Mouse (Mus musculus): ENCODE results near the gene Osbpl6. TPM values are rescaled to one million over a fixed set of nuclear protein-coding genes. Genes with fewer than 3 reads are reported as not detected.

Gene Osbpl6
- 1 to 10 TPM; 5.0 to 6.3 TPM for total RNA-seq (2021)
- long read RNA-seq, experiment 1, partial matches to known transcripts = 0 of 3 reads
- long read RNA-seq, experiment 1, other reads (novel, unspliced or antisense) = 2 of 3 reads
- long read RNA-seq, experiment 2, partial matches to known transcripts = 0 of 1 reads
- long read RNA-seq, experiment 2, other reads (novel, unspliced or antisense) = 0 of 1 reads

DNA sequence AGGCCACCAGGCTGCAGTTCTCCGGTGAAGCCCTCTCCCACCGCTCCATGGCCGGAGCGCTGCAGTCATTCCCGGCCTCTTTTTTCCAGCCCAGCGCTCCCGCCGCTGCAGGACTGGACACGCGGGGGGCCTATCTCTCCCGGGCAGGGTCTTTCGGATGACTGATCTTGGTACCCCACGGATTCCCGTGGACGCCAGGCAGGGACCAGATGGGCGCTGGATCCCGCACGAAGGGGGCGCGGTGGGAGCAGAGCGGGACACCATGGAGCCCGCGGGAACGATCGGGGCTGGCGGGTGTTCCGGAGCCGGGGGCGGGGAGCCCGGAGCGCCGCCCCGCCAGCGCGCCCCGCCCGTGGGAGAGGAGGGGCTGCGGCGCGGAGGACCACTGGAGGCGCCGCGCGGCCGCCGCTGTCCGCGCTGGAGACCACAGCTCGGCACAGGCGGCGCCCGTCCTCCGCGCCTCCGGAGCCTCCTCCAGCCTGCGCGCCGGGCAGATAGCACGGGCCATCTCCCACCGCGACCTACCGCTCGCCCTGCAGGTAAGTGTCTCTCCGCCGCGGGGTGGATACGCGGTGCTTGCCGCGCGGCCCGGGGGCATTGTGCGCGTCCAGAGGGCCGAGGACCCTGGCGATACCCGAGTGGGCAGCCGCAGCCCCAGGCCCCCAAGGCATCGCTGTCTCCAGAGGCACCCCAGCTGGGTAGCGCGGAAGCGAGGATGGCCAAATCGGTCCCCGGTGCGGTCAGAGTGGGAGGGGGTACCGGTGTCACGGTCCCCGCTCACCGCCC lies at the start of gene Osbpl6:
Gene Osbpl6, plus strand, starts transcription at position 358 of the 786 bp plus-strand sequence.
- DNase-seq (ENCODE audit: low spot score in 2 of 2) = peak; percentile 52 to 72

GRCm38 (mm10) chr2:76360226-76360625 lies 46.1 kb upstream of the Osbpl6 start, which contains the start of gene Cyct:
Gene Cyct (minus strand): TSS chr2:76360450.
- no peak for DNase-seq (ENCODE audit: low spot score in 2 of 2)

GRCm38 (mm10) chr2:76362111-76362510 lies 44.2 kb upstream of the Osbpl6 start:
- DNase-seq (ENCODE audit: low spot score in 2 of 2) = no peak

DNA sequence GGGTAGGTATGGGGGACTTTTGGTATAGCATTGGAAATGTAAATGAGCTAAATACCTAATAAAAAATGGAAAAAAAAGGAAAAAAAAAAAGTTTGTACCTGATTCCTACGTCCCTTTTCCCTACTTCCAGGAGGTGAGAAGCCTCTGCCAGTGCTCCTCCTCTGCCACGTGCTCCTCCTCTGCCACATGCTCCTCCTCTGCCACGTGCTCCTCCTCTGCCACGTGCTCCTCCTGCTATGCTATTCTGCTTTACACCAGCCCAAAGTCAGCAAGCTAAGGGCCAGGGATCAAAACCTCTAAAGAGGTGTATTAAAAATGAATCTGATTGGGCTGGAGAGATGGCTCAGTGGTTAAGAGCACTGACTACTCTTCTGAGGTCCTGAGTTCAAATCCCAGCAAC lies 40.5 kb upstream of the Osbpl6 start:
- DNase-seq (ENCODE audit: low spot score in 2 of 2) = no peak

- peak; percentile 68 to 80 for DNase-seq (ENCODE audit: low spot score in 2 of 2)
Measured at GRCm38 (mm10) chr2:76367188-76367922, 39.0 kb upstream of the Osbpl6 start.

GRCm38 (mm10) chr2:76368861-76369660 lies 37.2 kb upstream of the Osbpl6 start:
- DNase-seq (ENCODE audit: low spot score in 2 of 2) = no peak

- DNase-seq (ENCODE audit: low spot score in 2 of 2) = peak; percentile 81 to 89
Measured at GRCm38 (mm10) chr2:76369821-76370655, 36.3 kb upstream of the Osbpl6 start, which contains the start of gene Rbm45. Gene Rbm45 (plus strand): TSS chr2:76369984.

DNA sequence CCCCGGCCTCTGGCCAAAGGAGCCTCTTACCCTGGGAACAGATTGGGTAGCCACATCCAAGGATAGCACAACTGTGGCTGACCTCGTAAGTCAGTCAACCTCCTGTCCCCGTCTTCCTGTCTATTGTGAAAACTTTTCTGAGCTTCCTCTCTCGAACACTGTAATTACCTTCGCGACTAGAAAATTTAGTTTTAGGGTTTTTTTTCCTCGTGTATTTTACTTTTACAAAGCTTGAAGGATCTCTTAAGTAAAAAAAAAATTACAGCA lies 35.7 kb upstream of the Osbpl6 start:
- no peak for DNase-seq (ENCODE audit: low spot score in 2 of 2)

- no peak for DNase-seq (ENCODE audit: low spot score in 2 of 2)
Measured at GRCm38 (mm10) chr2:76372244-76372643, 34.1 kb upstream of the Osbpl6 start.

- DNase-seq (ENCODE audit: low spot score in 2 of 2) = no peak
Measured at GRCm38 (mm10) chr2:76374544-76375206, 31.6 kb upstream of the Osbpl6 start.

GRCm38 (mm10) chr2:76378646-76379045 lies 27.7 kb upstream of the Osbpl6 start:
- no peak for DNase-seq (ENCODE audit: low spot score in 2 of 2)

- no peak for DNase-seq (ENCODE audit: low spot score in 2 of 2)
Measured at GRCm38 (mm10) chr2:76386531-76386930, 19.8 kb upstream of the Osbpl6 start.

- DNase-seq (ENCODE audit: low spot score in 2 of 2) = no peak
Measured at GRCm38 (mm10) chr2:76400178-76400577, 6.1 kb upstream of the Osbpl6 start.

- DNase-seq (ENCODE audit: low spot score in 2 of 2) = no peak
Measured at GRCm38 (mm10) chr2:76405596-76406150, 635 bp upstream of the Osbpl6 start.

- DNase-seq (ENCODE audit: low spot score in 2 of 2) = peak; percentile 36 to 62
Measured at GRCm38 (mm10) chr2:76406937-76407441, 681 bp downstream of the Osbpl6 start.

- DNase-seq (ENCODE audit: low spot score in 2 of 2) = no peak
Measured at GRCm38 (mm10) chr2:76409526-76409925, 3.2 kb downstream of the Osbpl6 start.

DNA sequence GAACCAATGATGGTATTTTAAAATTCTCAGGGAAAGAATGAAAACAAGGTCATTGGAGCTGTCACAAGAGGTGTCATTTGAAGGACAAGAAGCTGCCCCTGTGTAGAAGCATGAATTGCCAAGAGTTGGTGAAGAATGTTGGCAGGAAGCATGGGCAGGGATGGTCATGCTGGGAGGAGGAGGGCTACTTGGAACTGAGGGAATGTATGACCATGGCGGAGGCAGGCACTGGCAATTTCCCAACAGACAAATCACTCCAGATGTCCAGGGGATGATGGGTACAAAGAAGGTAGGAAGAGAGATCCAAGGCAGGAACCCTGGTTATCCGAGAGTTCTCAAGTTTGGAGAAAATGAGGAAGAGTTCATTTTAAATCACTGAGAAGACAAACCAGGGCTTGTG lies 3.7 kb downstream of the Osbpl6 start:
- no peak for DNase-seq (ENCODE audit: low spot score in 2 of 2)

DNA sequence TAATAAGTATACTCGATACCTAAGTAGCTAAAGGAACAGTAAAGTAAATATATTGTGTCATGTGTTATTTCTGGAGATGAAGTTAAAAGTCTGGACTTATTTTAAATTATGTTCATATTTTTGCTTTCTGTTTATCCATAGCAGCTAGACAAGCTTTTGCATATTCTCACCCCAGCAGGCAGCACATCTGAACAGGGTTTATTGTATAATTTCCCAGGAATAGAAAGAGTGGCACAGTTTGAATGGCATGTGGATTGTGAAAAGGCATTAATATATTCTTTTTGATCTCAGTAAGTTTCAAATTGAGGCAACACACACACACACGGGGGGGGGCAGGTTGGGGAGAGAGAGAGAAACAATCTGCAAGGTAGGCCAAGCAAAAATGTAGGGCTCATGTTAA lies 6.6 kb downstream of the Osbpl6 start:
- no peak for DNase-seq (ENCODE audit: low spot score in 2 of 2)

DNA sequence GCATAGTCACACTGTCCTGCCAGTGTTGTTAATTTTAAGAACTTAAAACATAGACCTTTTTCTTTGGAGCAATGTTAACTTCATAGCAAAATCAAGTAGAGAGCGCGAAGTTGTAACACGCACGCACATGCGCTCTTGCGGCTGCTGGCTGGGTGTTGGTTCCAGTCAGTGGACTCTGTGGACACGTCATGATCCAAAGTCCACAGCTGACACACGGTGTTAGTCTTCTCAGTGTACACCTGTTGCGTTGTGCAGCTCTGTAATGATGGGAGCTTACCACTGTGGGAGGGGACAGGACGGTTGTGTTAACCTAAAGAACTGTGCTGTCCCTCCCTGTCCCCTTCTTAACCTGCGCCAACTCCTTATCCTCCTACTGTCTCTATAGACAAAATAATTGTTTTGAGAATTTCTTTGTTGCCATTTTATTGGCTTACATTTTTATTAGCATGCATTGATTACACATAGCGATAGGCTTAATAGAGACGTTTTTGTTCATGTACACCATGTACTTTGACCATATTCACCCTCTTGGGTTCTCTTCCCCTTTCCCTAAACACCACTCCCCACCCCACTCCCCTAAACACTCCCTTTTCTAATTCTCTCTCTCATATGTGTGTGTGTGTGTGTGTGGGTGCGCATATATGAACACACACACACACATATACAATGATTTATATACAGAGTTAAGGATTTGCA lies 11.3 kb downstream of the Osbpl6 start:
- DNase-seq (ENCODE audit: low spot score in 2 of 2) = no peak

All from gastrocnemius, postnatal 4 days (tissue).